Comparison of ENCODE assay signal across 23 mouse cellular contexts in genomic region chr10:40906131-40906530, GRCm38 (mm10). TPM values are rescaled to one million over a fixed set of nuclear protein-coding genes. Genes with fewer than 3 reads are reported as not detected.
"Had no signal": no experiment of that assay in that cellular context is flagged by ENCODE, and none has a peak within 500 bp of the region (broad histone marks: within the 10 kb centered on the region; RNA-seq: fewer than 3 reads in every experiment).

No protein-coding gene starts in this region.

- H3K4me2 ChIP-seq: limb, embryonic 13.5 days; liver, embryonic 12.5 days; liver, embryonic 15.5 days; lung, embryonic 15.5 days; midbrain, embryonic 11.5 days; neural tube, embryonic 12.5 days had no signal

- H3K9me3 ChIP-seq: limb, embryonic 10.5 days; limb, embryonic 13.5 days; liver, embryonic 12.5 days; liver, embryonic 15.5 days; lung, embryonic 15.5 days; neural tube, embryonic 12.5 days had no signal

- H3K36me3 ChIP-seq: limb, embryonic 13.5 days; liver, embryonic 12.5 days; liver, embryonic 15.5 days; lung, embryonic 15.5 days; neural tube, embryonic 12.5 days had no signal

- H3K9ac ChIP-seq: limb, embryonic 13.5 days; liver, embryonic 12.5 days; liver, embryonic 15.5 days; lung, embryonic 15.5 days; neural tube, embryonic 12.5 days had no signal

- H3K4me1 ChIP-seq: limb, embryonic 13.5 days; liver, embryonic 12.5 days; liver, embryonic 15.5 days; lung, embryonic 15.5 days had no signal

- H3K4me3 ChIP-seq: left cerebral cortex, adult 2 months; limb, embryonic 10.5 days; limb, embryonic 13.5 days; liver, embryonic 12.5 days; liver, embryonic 15.5 days; lung, embryonic 15.5 days; neural tube, embryonic 12.5 days had no signal

- H3K27ac ChIP-seq: limb, embryonic 10.5 days; limb, embryonic 13.5 days; liver, embryonic 12.5 days; liver, embryonic 15.5 days; lung, embryonic 15.5 days; neural tube, embryonic 12.5 days had no signal

- ATAC-seq: liver, embryonic 12.5 days had no signal

- DNase-seq: kidney, adult 18-20 months; kidney, adult 9 months; kidney, postnatal 14 days; kidney, postnatal 4 days; layer of hippocampus, adult 9-11 months; layer of hippocampus, postnatal 36 days; liver; lung, adult 18-20 months; lung, postnatal 10 days; lung, postnatal 36 days; midbrain, embryonic 14.5 days; thymus, adult 18-20 months; thymus, postnatal 36 days had no signal

- H3K27me3 ChIP-seq: limb, embryonic 13.5 days; liver, embryonic 12.5 days; liver, embryonic 15.5 days; lung, embryonic 15.5 days; neural tube, embryonic 12.5 days had no signal

RNA-seq across cellular contexts. Expression of gene Wasf1, which starts 22.9 kb away (rescaled TPM):
- total RNA-seq: megakaryocyte-erythroid progenitor cell, adult 5-6 weeks; neutrophil, adult 5-6 weeks had no signal
